Mouse (Mus musculus) MEL (cell line): ENCODE data around the gene Tnfsf14.

Source experiments
- CTCF ChIP-seq, 3 experiments: IDR thresholded peaks in 2 of 3; conservative IDR thresholded peaks in 1 of 3; 2 replicates each; pipeline ENCODE4 v1.5.1; 2011 to 2012; ENCODE audit warnings: low read length in 3 of 3, low read depth in 2 of 3, mild to moderate bottlenecking in 2 of 3, improper control_type of control experiment in 1 of 3, inconsistent platforms in 1 of 3, mixed read lengths in 1 of 3, moderate library complexity in 1 of 3; ENCODE audit not compliant: control insufficient read depth in 1 of 3, insufficient read depth in 1 of 3, poor library complexity in 1 of 3, severe bottlenecking in 1 of 3
- EP300 ChIP-seq, 2 experiments: IDR thresholded peaks; 2 replicates each; pipeline ENCODE4 v1.6.1; 2011; ENCODE audit warnings: improper control_type of control experiment in 2 of 2, low read length in 2 of 2, low read depth in 1 of 2, mild to moderate bottlenecking in 1 of 2
- KAT2A ChIP-seq: conservative IDR thresholded peaks from 2 replicates; pipeline ENCODE4 v1.6.1; 2012; ENCODE audit warnings: low read depth, low read length, improper control_type of control experiment, inconsistent platforms
- MAZ ChIP-seq: IDR thresholded peaks from 2 replicates; pipeline ENCODE4 v1.6.1; 2012; ENCODE audit warnings: low read depth, mild to moderate bottlenecking, inconsistent platforms, low read length, improper control_type of control experiment
- MYC ChIP-seq: IDR thresholded peaks from 2 replicates; pipeline ENCODE4 v1.6.1; 2011; ENCODE audit warnings: low read depth, mild to moderate bottlenecking, low read length, improper control_type of control experiment, moderate library complexity
- NELFE ChIP-seq: IDR thresholded peaks from 2 replicates; pipeline ENCODE4 v1.6.1; 2011; ENCODE audit warnings: low read depth, low read length, improper control_type of control experiment
- NRF1 ChIP-seq: IDR thresholded peaks from 2 replicates; pipeline ENCODE4 v1.6.1; 2014; ENCODE audit warnings: low read depth, mild to moderate bottlenecking, inconsistent platforms, low read length, improper control_type of control experiment, moderate library complexity; ENCODE audit not compliant: poor library complexity, insufficient read depth, severe bottlenecking
- POLR2A ChIP-seq, 2 experiments: IDR thresholded peaks; 2 replicates each; pipeline ENCODE4 v1.6.1; 2011 to 2012; ENCODE audit warnings: low read length in 2 of 2, mild to moderate bottlenecking in 2 of 2, control low read depth in 1 of 2, improper control_type of control experiment in 1 of 2, low read depth in 1 of 2, moderate library complexity in 1 of 2; ENCODE audit not compliant: control insufficient read depth in 1 of 2, insufficient read depth in 1 of 2, poor library complexity in 1 of 2
- USF2 ChIP-seq, 2 experiments: IDR thresholded peaks; 2 replicates each; pipeline ENCODE4 v1.6.1; 2011 to 2012; ENCODE audit warnings: improper control_type of control experiment in 2 of 2, low read length in 2 of 2, borderline replicate concordance in 1 of 2, inconsistent platforms in 1 of 2, low read depth in 1 of 2, mild to moderate bottlenecking in 1 of 2; ENCODE audit not compliant: insufficient read depth in 1 of 2
- ZNF384 ChIP-seq: IDR thresholded peaks from 2 replicates; pipeline ENCODE4 v1.6.1; 2012; ENCODE audit warnings: low read depth, mild to moderate bottlenecking, inconsistent platforms, low read length, improper control_type of control experiment

- TF ChIP-seq POLR2A (IDR thresholded peaks at IDR 0.05; ENCODE audit: control insufficient read depth in 1 of 2, insufficient read depth in 1 of 2, low read depth in 1 of 2, low read length in 2 of 2, poor library complexity in 1 of 2) (no peak), CTCF (IDR thresholded peaks at IDR 0.05 in 2 of 3, conservative IDR thresholded peaks at IDR 0.05 in 1 of 3; ENCODE audit: control insufficient read depth in 1 of 3, insufficient read depth in 1 of 3, low read depth in 2 of 3, low read length in 3 of 3, poor library complexity in 1 of 3, severe bottlenecking in 1 of 3) (no peak), MAZ (no peak), NELFE (no peak), ZNF384 (no peak), EP300 (IDR thresholded peaks at IDR 0.05; ENCODE audit: low read depth in 1 of 2, low read length in 2 of 2) (no peak), NRF1 (no peak), USF2 (IDR thresholded peaks at IDR 0.05; ENCODE audit: borderline replicate concordance in 1 of 2, insufficient read depth in 1 of 2, low read depth in 1 of 2, low read length in 2 of 2) (no peak), MYC (no peak), KAT2A (no peak)
Observed at GRCm38 (mm10) chr17:57143704-57144103, 50.3 kb downstream of the Tnfsf14 start.
